Mouse (Mus musculus): ENCODE data around the gene Foxo1. TPM values are rescaled to one million over a fixed set of nuclear protein-coding genes. Genes with fewer than 3 reads are reported as not detected.

The Foxo1 gene
- polyA plus RNA-seq, 1 experiment from 2014 or later = 6.5 TPM

DNA sequence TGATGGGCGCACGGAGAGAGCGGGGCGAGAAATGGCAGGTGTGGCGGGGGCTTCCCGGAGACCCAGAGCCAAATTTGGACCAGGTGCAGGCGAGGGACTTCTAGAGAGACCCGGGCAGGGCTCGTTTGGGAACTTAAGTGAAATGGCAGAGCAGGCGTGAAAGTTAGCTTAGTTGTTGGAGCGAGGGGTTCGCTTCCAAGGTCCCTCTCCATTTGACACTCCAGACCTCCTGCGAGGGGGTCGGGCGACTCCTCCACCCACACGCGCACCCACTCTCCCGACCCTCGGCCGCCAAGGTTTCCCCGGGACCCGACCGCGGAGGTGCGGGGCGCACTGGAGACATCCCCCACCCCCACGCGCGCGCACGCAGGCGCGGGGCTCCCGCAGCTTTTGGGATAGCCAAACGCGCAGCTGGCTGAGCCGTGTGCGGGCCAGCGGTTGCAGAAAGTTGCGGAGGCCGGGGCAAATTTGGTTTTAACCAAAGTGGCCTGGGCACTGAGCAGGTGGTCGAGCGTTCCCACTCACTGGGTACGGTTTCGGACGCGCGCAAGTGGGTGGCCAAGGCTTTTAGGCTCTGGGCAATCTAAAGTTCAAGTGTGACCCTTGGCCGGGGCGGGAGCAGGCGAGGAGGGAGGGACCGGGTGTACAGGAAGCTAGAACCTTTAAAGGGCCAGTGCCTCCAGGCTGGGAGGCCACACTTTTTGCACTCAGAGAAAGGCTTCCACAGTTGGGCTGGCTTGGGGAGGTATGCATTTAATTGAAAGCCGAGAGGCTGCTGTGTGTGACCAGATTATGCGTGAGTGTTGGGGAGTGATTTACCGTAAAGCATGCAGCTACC is 1.6 kb downstream of the Foxo1 start:
- peaks cover 6% of the 10 kb centered on the region; the same call in 1 of the 2 replicates for H3K4me1 ChIP-seq
- WGBS = under 1% methylated on average over 55 of the region's 55 CpGs

DNA sequence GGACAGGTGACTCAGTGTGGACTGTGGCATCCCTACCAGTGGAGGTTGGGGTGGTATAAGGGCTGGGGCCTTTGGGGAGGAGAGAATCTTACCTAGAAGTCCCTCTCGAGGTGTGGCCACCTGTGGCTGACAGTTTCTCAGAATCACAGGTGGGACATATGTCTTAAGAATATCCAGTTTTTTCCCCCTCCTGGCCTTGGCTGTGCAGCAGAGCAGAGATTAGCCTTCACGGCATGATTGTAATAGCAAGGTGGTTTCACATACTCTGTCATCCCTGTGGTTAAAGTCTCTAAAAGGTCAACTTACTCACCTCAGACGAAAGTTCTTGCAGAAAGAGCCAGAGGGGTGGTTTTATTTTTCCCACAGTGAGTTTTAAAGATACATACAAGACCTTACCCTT is 2.4 kb downstream of the Foxo1 start:
- Histone ChIP-seq H3K4me3 (replicated peaks) (peak overlapping the region; percentile 98), H3K9ac (peak overlapping the region; percentile 91; the same call in 1 of the 2 replicates), H3K4me1 (peaks cover 6% of the 10 kb centered on the region; the same call in 1 of the 2 replicates), H3K9me3 (no peaks in the 10 kb centered on the region), H3K27ac (0 out of 2 replicates have a peak overlapping the region, but pooled peaks have one; percentile 95), H3K27me3 (replicated peaks) (no peaks in the 10 kb centered on the region), H3K36me3 (no peaks in the 10 kb centered on the region), H3K4me2 (peak overlapping the region; percentile 96)
- no peak for ATAC-seq (ENCODE audit: insufficient read depth, low FRiP score, low read depth)
- WGBS = 24% methylated on average over 3 of the region's 3 CpGs

More for the DNA sequence above, 1.6 kb downstream of the Foxo1 start:
- Histone ChIP-seq H3K27me3 (replicated peaks) (no peaks in the 10 kb centered on the region), H3K9me3 (no peaks in the 10 kb centered on the region), H3K4me3 (replicated peaks) (peak overlapping the region; percentile 98), H3K36me3 (no peaks in the 10 kb centered on the region), H3K9ac (peak overlapping the region; percentile 91), H3K27ac (peak overlapping the region; percentile 95), H3K4me2 (peak overlapping the region; percentile 96)
- ATAC-seq (ENCODE audit: insufficient read depth, low FRiP score, low read depth) = peak; percentile 61

DNA sequence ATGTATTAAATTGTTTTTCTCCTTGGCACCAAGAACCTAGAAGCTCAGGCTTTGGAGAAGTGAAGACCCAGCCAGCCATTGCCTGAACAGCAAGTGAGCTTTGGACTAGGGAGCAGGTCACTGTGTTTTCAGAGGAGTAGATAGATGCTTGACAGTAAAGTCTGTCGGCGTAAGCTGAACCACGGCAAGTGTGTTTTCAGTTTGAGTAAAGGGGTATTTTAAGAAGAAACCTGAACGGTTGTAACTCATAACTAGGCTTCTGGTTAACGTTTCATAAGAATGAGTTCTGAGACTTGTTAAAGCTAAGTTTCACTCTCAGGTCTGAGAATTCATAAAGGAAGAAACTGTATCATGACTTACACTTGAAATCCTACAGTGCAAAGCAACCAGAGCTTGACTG is 3.2 kb downstream of the Foxo1 start:
- H3K27ac ChIP-seq = no peak overlapping the region
- no peak for ATAC-seq (ENCODE audit: insufficient read depth, low FRiP score, low read depth)
- H3K27me3 ChIP-seq (replicated peaks) = no peaks in the 10 kb centered on the region
- no peak overlapping the region for H3K9ac ChIP-seq
- no peaks in the 10 kb centered on the region for H3K36me3 ChIP-seq
- peak overlapping the region; percentile 96; the same call in 1 of the 2 replicates for H3K4me2 ChIP-seq
- no peaks in the 10 kb centered on the region for H3K9me3 ChIP-seq
- peaks cover 3% of the 10 kb centered on the region; the same call in 1 of the 2 replicates for H3K4me1 ChIP-seq
- H3K4me3 ChIP-seq (replicated peaks) = no peak overlapping the region; the same call in 1 of the 2 replicates
- 66% methylated on average over 5 of the region's 5 CpGs for WGBS

GRCm38 (mm10) chr3:52272376-52272865 is 4.3 kb downstream of the Foxo1 start:
- 65% methylated on average over 8 of the region's 8 CpGs for WGBS
- no peak overlapping the region for H3K27ac ChIP-seq
- H3K36me3 ChIP-seq = no peaks in the 10 kb centered on the region
- H3K4me3 ChIP-seq (replicated peaks) = no peak overlapping the region
- H3K4me1 ChIP-seq = peaks cover 3% of the 10 kb centered on the region; the same call in 1 of the 2 replicates
- no peak overlapping the region for H3K9ac ChIP-seq
- H3K4me2 ChIP-seq = no peak overlapping the region
- no peaks in the 10 kb centered on the region for H3K9me3 ChIP-seq
- ATAC-seq (ENCODE audit: insufficient read depth, low FRiP score, low read depth) = no peak
- H3K27me3 ChIP-seq (replicated peaks) = no peaks in the 10 kb centered on the region

DNA sequence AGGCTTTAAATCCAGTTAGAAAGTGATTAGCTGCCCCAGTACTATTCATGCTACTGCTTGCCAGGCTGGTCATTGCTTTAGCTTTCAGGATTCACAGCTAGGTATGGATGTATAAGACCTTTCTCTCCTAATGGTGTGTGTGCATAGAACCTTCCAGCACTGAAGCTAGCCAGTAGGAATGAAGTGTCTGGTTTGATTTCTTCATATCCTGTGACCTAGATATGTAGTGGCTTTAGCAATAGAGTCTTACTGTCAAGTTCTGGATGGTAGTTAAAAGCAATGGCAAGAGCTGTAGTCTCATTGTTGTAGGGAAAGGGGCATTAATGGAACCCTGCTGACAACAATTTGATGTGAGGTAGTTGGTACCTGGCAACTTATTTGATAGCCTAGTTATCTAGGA is 6.3 kb downstream of the Foxo1 start:
- H3K27ac ChIP-seq = no peak overlapping the region
- H3K9me3 ChIP-seq = no peaks in the 10 kb centered on the region
- peaks cover 3% of the 10 kb centered on the region; the same call in 1 of the 2 replicates for H3K4me1 ChIP-seq
- ATAC-seq (ENCODE audit: insufficient read depth, low FRiP score, low read depth) = no peak
- no peak overlapping the region for H3K4me2 ChIP-seq
- H3K4me3 ChIP-seq (replicated peaks) = no peak overlapping the region
- no peak overlapping the region for H3K9ac ChIP-seq
- H3K27me3 ChIP-seq (replicated peaks) = no peaks in the 10 kb centered on the region
- H3K36me3 ChIP-seq = 0 out of 2 replicates have a peak, but pooled peaks cover 2% of the 10 kb centered on the region

GRCm38 (mm10) chr3:52275037-52275555 is 7.0 kb downstream of the Foxo1 start:
- H3K4me2 ChIP-seq = no peak overlapping the region
- H3K4me1 ChIP-seq = peaks cover 3% of the 10 kb centered on the region; the same call in 1 of the 2 replicates
- 84% methylated on average over 9 of the region's 9 CpGs for WGBS
- H3K27ac ChIP-seq = no peak overlapping the region
- no peak for ATAC-seq (ENCODE audit: insufficient read depth, low FRiP score, low read depth)
- H3K4me3 ChIP-seq (replicated peaks) = no peak overlapping the region
- H3K36me3 ChIP-seq = 0 out of 2 replicates have a peak, but pooled peaks cover 2% of the 10 kb centered on the region
- no peaks in the 10 kb centered on the region for H3K9me3 ChIP-seq
- H3K27me3 ChIP-seq (replicated peaks) = no peaks in the 10 kb centered on the region
- H3K9ac ChIP-seq = no peak overlapping the region

DNA sequence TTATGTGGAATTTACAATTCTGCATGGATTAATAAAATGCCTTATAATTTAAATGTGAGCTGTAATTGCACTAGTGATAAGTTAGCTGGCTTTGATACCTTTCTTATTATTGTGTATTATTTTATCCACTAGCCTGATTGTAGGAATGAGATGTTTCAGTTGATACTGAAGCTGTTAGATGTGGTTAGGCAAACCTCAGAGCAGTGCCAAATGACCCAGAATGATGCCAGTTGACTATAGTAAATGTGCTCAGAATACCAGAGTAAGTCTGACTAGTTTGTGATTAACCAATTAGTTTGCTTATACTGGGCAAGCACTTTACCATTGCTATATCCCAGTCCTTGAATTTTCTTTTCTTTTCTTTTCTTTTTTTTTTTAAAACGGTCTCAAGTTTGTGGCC is 12.5 kb downstream of the Foxo1 start:
- no peaks in the 10 kb centered on the region for H3K27me3 ChIP-seq (replicated peaks)
- no peak overlapping the region for H3K4me2 ChIP-seq
- H3K4me1 ChIP-seq = no peaks in the 10 kb centered on the region
- ATAC-seq (ENCODE audit: insufficient read depth, low FRiP score, low read depth) = no peak
- no peaks in the 10 kb centered on the region for H3K9me3 ChIP-seq
- H3K4me3 ChIP-seq (replicated peaks) = no peak overlapping the region
- no peak overlapping the region for H3K27ac ChIP-seq
- no peak overlapping the region for H3K9ac ChIP-seq
- WGBS = 79% methylated on average over 1 of the region's 1 CpGs
- H3K36me3 ChIP-seq = 0 out of 2 replicates have a peak, but pooled peaks cover 2% of the 10 kb centered on the region

GRCm38 (mm10) chr3:52281882-52282281 is 13.7 kb downstream of the Foxo1 start:
- WGBS = 84% methylated on average over 3 of the region's 3 CpGs
- H3K4me3 ChIP-seq (replicated peaks) = no peak overlapping the region
- H3K27me3 ChIP-seq (replicated peaks) = no peaks in the 10 kb centered on the region
- H3K36me3 ChIP-seq = 0 out of 2 replicates have a peak, but pooled peaks cover 2% of the 10 kb centered on the region
- no peak overlapping the region for H3K4me2 ChIP-seq
- H3K9ac ChIP-seq = no peak overlapping the region
- H3K4me1 ChIP-seq = no peaks in the 10 kb centered on the region
- H3K9me3 ChIP-seq = no peaks in the 10 kb centered on the region
- ATAC-seq (ENCODE audit: insufficient read depth, low FRiP score, low read depth) = no peak
- no peak overlapping the region for H3K27ac ChIP-seq

- Histone ChIP-seq H3K4me3 (replicated peaks) (no peak overlapping the region), H3K9me3 (no peaks in the 10 kb centered on the region), H3K4me2 (no peak overlapping the region), H3K4me1 (no peaks in the 10 kb centered on the region), H3K27me3 (replicated peaks) (no peaks in the 10 kb centered on the region), H3K36me3 (0 out of 2 replicates have a peak, but pooled peaks cover 2% of the 10 kb centered on the region), H3K9ac (no peak overlapping the region), H3K27ac (no peak overlapping the region)
- ATAC-seq (ENCODE audit: insufficient read depth, low FRiP score, low read depth) = no peak
- 52% methylated on average over 2 of the region's 2 CpGs for WGBS
These were observed 14.2 kb downstream of the Foxo1 start for GRCm38 (mm10) chr3:52282369-52282768.

DNA sequence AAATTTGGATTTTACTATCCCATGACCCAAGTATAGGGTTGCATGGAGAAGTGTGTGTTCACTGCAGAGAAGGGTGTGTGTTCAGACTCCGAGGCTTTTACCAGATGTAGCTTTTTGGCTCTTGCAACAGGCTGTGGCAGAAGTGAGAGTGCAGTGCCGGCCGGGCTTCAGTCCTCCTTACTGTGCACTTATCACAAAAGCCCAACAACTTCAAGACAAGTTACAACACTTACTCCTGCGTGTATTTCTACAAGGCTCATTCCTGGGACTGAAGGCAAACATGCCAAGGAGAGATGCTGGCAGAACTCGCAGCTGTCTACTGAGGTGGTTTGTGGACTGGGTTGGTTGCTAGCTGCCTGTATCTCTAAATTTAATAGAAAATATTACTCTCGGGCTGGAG is 15.4 kb downstream of the Foxo1 start:
- 74% methylated on average over 6 of the region's 6 CpGs for WGBS
- ATAC-seq (ENCODE audit: insufficient read depth, low FRiP score, low read depth) = no peak
- Histone ChIP-seq H3K4me1 (no peaks in the 10 kb centered on the region), H3K4me3 (replicated peaks) (no peak overlapping the region), H3K36me3 (no peaks in the 10 kb centered on the region), H3K9ac (no peak overlapping the region), H3K27me3 (replicated peaks) (no peaks in the 10 kb centered on the region), H3K4me2 (no peak overlapping the region), H3K9me3 (no peaks in the 10 kb centered on the region), H3K27ac (no peak overlapping the region)

GRCm38 (mm10) chr3:52290811-52291210 is 22.7 kb downstream of the Foxo1 start:
- Histone ChIP-seq H3K27ac (no peak overlapping the region), H3K27me3 (replicated peaks) (no peaks in the 10 kb centered on the region), H3K4me2 (no peak overlapping the region), H3K9ac (no peak overlapping the region), H3K4me3 (replicated peaks) (no peak overlapping the region), H3K4me1 (peaks cover 8% of the 10 kb centered on the region; the same call in 1 of the 2 replicates), H3K9me3 (no peaks in the 10 kb centered on the region), H3K36me3 (no peaks in the 10 kb centered on the region)
- 95% methylated on average over 2 of the region's 2 CpGs for WGBS
- no peak for ATAC-seq (ENCODE audit: insufficient read depth, low FRiP score, low read depth)

GRCm38 (mm10) chr3:52292498-52292897 is 24.4 kb downstream of the Foxo1 start:
- no peak overlapping the region for H3K4me2 ChIP-seq
- H3K27ac ChIP-seq = no peak overlapping the region
- ATAC-seq (ENCODE audit: insufficient read depth, low FRiP score, low read depth) = no peak; the same call in 1 of the 2 replicates
- no peak overlapping the region for H3K4me3 ChIP-seq (replicated peaks)
- H3K4me1 ChIP-seq = peaks cover 11% of the 10 kb centered on the region; the same call in 1 of the 2 replicates
- no peak overlapping the region for H3K9ac ChIP-seq
- no peaks in the 10 kb centered on the region for H3K27me3 ChIP-seq (replicated peaks)
- 58% methylated on average over 7 of the region's 7 CpGs for WGBS
- H3K36me3 ChIP-seq = no peaks in the 10 kb centered on the region
- no peaks in the 10 kb centered on the region for H3K9me3 ChIP-seq

Measured in stomach, embryonic 15.5 days (tissue).